Mouse (Mus musculus): ENCODE results near the gene Frrs1l.

- no peak for TF ChIP-seq GATA1 (IDR thresholded peaks at IDR 0.05; ENCODE audit: low read length)
- TF ChIP-seq TAL1 (IDR thresholded peaks at IDR 0.05; ENCODE audit: low read length) = no peak
Observed at GRCm38 (mm10) chr4:57039127-57040031, 49.2 kb upstream of the Frrs1l start.
